Mouse (Mus musculus): ENCODE data around the gene Fndc1.
A peak's percentile ranks its signal among the peaks of the same experiment; 100 is the strongest.

The Fndc1 gene

GRCm38 (mm10) chr17:7826819-7827515 lies at the start of gene Fndc1:
TSS of gene Fndc1 (minus strand) at chr17:7827302.
- peak; percentile 68 for DNase-seq (ENCODE audit: low spot score)

GRCm38 (mm10) chr17:7876541-7876940 lies 49.4 kb upstream of the Fndc1 start:
- DNase-seq (ENCODE audit: low spot score) = no peak

- peak; percentile 38 for DNase-seq (ENCODE audit: low spot score)
Measured at GRCm38 (mm10) chr17:7875941-7876461, 48.9 kb upstream of the Fndc1 start.

GRCm38 (mm10) chr17:7874776-7875531 lies 47.9 kb upstream of the Fndc1 start:
- no peak for DNase-seq (ENCODE audit: low spot score)

- no peak for DNase-seq (ENCODE audit: low spot score)
Measured at GRCm38 (mm10) chr17:7873382-7873781, 46.3 kb upstream of the Fndc1 start.

- DNase-seq (ENCODE audit: low spot score) = no peak
Measured at GRCm38 (mm10) chr17:7871800-7872199, 44.7 kb upstream of the Fndc1 start.

- no peak for DNase-seq (ENCODE audit: low spot score)
Measured at GRCm38 (mm10) chr17:7870862-7871605, 43.9 kb upstream of the Fndc1 start.

GRCm38 (mm10) chr17:7869114-7869513 lies 42.0 kb upstream of the Fndc1 start:
- DNase-seq (ENCODE audit: low spot score) = no peak

GRCm38 (mm10) chr17:7868631-7869030 lies 41.5 kb upstream of the Fndc1 start:
- peak; percentile 79 for DNase-seq (ENCODE audit: low spot score)

- DNase-seq (ENCODE audit: low spot score) = peak; percentile 31
Measured at GRCm38 (mm10) chr17:7864740-7865139, 37.6 kb upstream of the Fndc1 start.

- peak; percentile 78 for DNase-seq (ENCODE audit: low spot score)
Measured at GRCm38 (mm10) chr17:7863745-7864144, 36.6 kb upstream of the Fndc1 start.

GRCm38 (mm10) chr17:7860845-7861360 lies 33.8 kb upstream of the Fndc1 start:
- DNase-seq (ENCODE audit: low spot score) = no peak

- no peak for DNase-seq (ENCODE audit: low spot score)
Measured at GRCm38 (mm10) chr17:7857658-7858057, 30.6 kb upstream of the Fndc1 start.

- DNase-seq (ENCODE audit: low spot score) = no peak
Measured at GRCm38 (mm10) chr17:7855851-7856250, 28.7 kb upstream of the Fndc1 start.

- no peak for DNase-seq (ENCODE audit: low spot score)
Measured at GRCm38 (mm10) chr17:7851979-7852378, 24.9 kb upstream of the Fndc1 start.

GRCm38 (mm10) chr17:7851527-7851926 lies 24.4 kb upstream of the Fndc1 start:
- DNase-seq (ENCODE audit: low spot score) = no peak

GRCm38 (mm10) chr17:7850246-7850645 lies 23.1 kb upstream of the Fndc1 start:
- DNase-seq (ENCODE audit: low spot score) = no peak

- peak; percentile 22 for DNase-seq (ENCODE audit: low spot score)
Measured at GRCm38 (mm10) chr17:7840505-7841290, 13.6 kb upstream of the Fndc1 start.

- peak; percentile 16 for DNase-seq (ENCODE audit: low spot score)
Measured at GRCm38 (mm10) chr17:7827586-7827985, 484 bp upstream of the Fndc1 start.

- DNase-seq (ENCODE audit: low spot score) = peak; percentile 11
Measured at GRCm38 (mm10) chr17:7825416-7825815, 1.7 kb downstream of the Fndc1 start.

- peak; percentile 57 for DNase-seq (ENCODE audit: low spot score)
Measured at GRCm38 (mm10) chr17:7821553-7822186, 5.4 kb downstream of the Fndc1 start.

Data from urinary bladder, postnatal 14 days (tissue).